Mouse (Mus musculus) intestine, postnatal 0 days (tissue): ENCODE measurements at regions not wholly inside any gene's neighbourhood (a gene's known extent, or its start where the extent isn't known, plus 50 kb on each side); places are given as distances from the start of the nearest gene placed in this dataset.

Source experiments
- ATAC-seq: fragments of 200-750 bp; cut with Nextera tagmentation; 2 replicates; pipeline ENCODE4 v1.8.0; 2017; ENCODE audit warnings: mild to moderate bottlenecking, moderate TSS enrichment, moderate library complexity
- H3K27ac ChIP-seq: fragments of 300-500 bp; sonication (generic); 2 replicates; pipeline ENCODE4 v1.5.1; 2014; ENCODE audit warnings: mild to moderate bottlenecking, low read depth, low read length, moderate library complexity
- H3K27me3 ChIP-seq: fragments of 300-500 bp; sonication (generic); replicated peaks from 2 replicates; pipeline ENCODE4 v1.6.1; 2014; ENCODE audit warnings: low read length, mixed read lengths; ENCODE audit not compliant: control insufficient read depth, insufficient read depth
- H3K36me3 ChIP-seq: fragments of 300-500 bp; sonication (generic); 2 replicates; pipeline ENCODE4 v1.6.1; 2014; ENCODE audit warnings: mild to moderate bottlenecking, moderate library complexity; ENCODE audit not compliant: control insufficient read depth, insufficient read depth
- H3K4me1 ChIP-seq: fragments of 300-500 bp; sonication (generic); replicated peaks from 2 replicates; pipeline ENCODE4 v1.6.1; 2014; ENCODE audit warnings: antibody characterized with exemption, low read length, mixed read lengths; ENCODE audit not compliant: control insufficient read depth, insufficient read depth
- H3K4me2 ChIP-seq: fragments of 300-500 bp; sonication (generic); replicated peaks from 2 replicates; pipeline ENCODE4 v1.6.1; 2014; ENCODE audit warnings: low read depth, mild to moderate bottlenecking, moderate library complexity
- H3K4me3 ChIP-seq: fragments of 300-500 bp; sonication (generic); 2 replicates; pipeline ENCODE4 v1.5.1; 2014; ENCODE audit warnings: low read depth, low read length
- H3K9ac ChIP-seq: fragments of 300-500 bp; sonication (generic); 2 replicates; pipeline ENCODE4 v1.6.1; 2014; ENCODE audit warnings: mild to moderate bottlenecking, low read depth, low read length
- H3K9me3 ChIP-seq: fragments of 300-500 bp; sonication (generic); 2 replicates; pipeline ENCODE4 v1.6.1; 2016; ENCODE audit warnings: mixed run types; ENCODE audit not compliant: control insufficient read depth
- CTCF ChIP-seq: sonication (generic); IDR thresholded peaks from 2 replicates; pipeline ENCODE4 v1.5.1; 2016; ENCODE audit warnings: low read depth, mild to moderate bottlenecking, control low read depth, antibody characterized with exemption, moderate library complexity
- WGBS: fragments of 180-500 bp; shearing (Covaris S2); extraction: QIAGEN DNeasy Blood & Tissue Kit; methylation state at CpG from one replicate; pipeline ENCODE4 v1.1.7; 2014; 5-methylcytosine and 5-hydroxymethylcytosine counted together

DNA sequence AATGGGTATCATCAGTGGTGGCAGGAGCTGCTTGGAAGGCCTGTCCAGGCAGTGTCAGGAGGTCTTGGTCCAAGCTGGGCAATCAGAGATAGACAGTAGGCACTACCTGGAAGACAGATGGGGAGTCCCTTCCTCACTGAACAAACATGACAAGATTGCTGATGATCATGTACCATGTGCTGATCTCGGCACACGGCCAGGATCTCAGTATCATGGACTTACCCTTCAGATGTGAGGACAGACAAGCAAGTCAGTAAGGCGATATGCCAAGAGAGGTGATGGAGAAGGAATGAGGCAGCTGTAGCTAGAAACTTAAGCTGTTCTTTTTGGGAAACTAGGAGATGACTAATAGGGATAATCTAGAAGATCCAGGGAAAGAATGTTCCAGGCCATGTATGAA is 238.2 kb downstream of the Rybp start:
- H3K27ac ChIP-seq = no peak overlapping the region
- H3K36me3 ChIP-seq = no peaks in the 10 kb centered on the region
- no peak for ATAC-seq
- peaks cover 3% of the 10 kb centered on the region; the same call in 1 of the 2 replicates for H3K4me1 ChIP-seq
- 89% methylated on average over 3 of the region's 3 CpGs for WGBS
- no peaks in the 10 kb centered on the region for H3K27me3 ChIP-seq
- TF ChIP-seq CTCF = no peak
- H3K4me3 ChIP-seq = no peak overlapping the region
- no peaks in the 10 kb centered on the region for H3K9me3 ChIP-seq
- H3K4me2 ChIP-seq = no peak overlapping the region
- H3K9ac ChIP-seq = no peak overlapping the region

DNA sequence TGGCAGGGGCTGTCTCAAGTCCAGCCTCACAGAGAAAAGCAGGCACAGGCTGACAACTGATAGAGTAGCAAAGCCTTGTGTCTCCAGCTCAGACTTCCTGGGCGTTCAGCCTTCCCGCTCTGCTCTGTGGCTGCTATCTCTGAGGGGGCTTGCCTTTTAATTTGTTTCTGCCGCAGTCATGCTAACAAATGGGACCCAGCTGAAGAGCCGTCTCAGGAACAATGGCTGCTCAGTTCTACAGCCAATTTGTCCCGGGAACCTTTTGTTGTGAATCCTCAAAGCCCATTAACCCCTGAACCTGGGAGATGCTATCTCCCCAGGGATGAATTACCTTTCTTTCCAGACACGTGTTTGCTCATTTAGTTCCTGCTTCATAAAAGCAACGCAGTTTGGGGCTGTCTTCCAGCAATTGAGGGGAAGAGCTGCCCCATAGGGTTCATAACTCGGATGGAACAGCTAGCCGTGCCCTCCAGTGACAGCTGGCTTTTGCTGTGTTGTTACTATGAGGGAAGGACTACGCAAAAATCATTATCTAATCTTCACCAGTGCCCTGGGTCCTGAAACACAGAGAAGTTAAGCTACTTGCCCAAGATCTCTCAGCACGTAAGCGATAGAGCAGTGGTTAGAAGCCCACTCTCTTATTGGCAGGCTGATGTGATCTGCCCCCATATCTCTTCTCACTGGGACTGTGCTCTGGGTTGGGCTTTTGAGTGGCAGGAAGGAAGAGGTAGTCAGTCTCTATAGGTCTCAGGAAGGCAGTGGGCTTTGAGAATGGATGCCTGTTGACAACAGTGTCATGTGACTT is 240.9 kb downstream of the Rybp start:
- Histone ChIP-seq H3K27ac (no peak overlapping the region), H3K36me3 (no peaks in the 10 kb centered on the region), H3K4me3 (no peak overlapping the region), H3K27me3 (no peaks in the 10 kb centered on the region), H3K9me3 (no peaks in the 10 kb centered on the region), H3K4me1 (peaks cover 3% of the 10 kb centered on the region; the same call in 1 of the 2 replicates), H3K4me2 (no peak overlapping the region), H3K9ac (no peak overlapping the region)
- WGBS = 27% methylated on average over 12 of the region's 12 CpGs
- no peak for TF ChIP-seq CTCF
- ATAC-seq = no peak

- Histone ChIP-seq H3K9ac (no peak overlapping the region), H3K27me3 (no peaks in the 10 kb centered on the region), H3K36me3 (no peaks in the 10 kb centered on the region), H3K4me2 (no peak overlapping the region), H3K27ac (no peak overlapping the region), H3K4me1 (peaks cover 3% of the 10 kb centered on the region; the same call in 1 of the 2 replicates), H3K9me3 (no peaks in the 10 kb centered on the region), H3K4me3 (no peak overlapping the region)
- ATAC-seq = no peak
- WGBS = 80% methylated on average over 6 of the region's 6 CpGs
- TF ChIP-seq CTCF = no peak
Observed at GRCm38 (mm10) chr6:100045109-100045508, 242.2 kb downstream of the Rybp start.

DNA sequence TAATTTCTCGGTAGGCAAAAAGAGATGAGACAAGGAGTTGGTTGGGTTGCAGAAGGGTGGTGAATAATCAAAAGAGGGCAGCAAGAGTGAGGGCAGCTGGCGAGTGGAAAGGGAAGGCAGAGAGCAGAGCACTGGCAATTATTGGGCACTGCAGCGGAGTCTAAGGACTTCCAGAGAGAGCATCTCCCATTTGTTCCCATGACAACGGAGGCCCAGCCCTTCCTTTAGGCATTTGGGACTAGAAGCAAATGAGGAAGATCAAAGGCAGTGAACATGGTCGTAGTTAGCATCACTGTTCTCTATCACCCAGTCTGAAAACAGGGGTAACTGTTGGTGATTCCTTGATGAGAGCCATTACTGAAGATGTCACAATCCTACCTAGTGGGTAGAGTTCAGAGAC is 246.1 kb downstream of the Rybp start:
- Histone ChIP-seq H3K27ac (no peak overlapping the region), H3K27me3 (no peaks in the 10 kb centered on the region), H3K9me3 (no peaks in the 10 kb centered on the region), H3K4me1 (no peaks in the 10 kb centered on the region; the same call in 1 of the 2 replicates), H3K9ac (no peak overlapping the region), H3K4me2 (no peak overlapping the region), H3K36me3 (no peaks in the 10 kb centered on the region), H3K4me3 (no peak overlapping the region)
- WGBS = 57% methylated on average over 5 of the region's 5 CpGs
- no peak for ATAC-seq
- TF ChIP-seq CTCF = no peak

- Histone ChIP-seq H3K4me1 (no peaks in the 10 kb centered on the region), H3K36me3 (no peaks in the 10 kb centered on the region), H3K27ac (no peak overlapping the region), H3K9me3 (no peaks in the 10 kb centered on the region), H3K4me3 (no peak overlapping the region), H3K4me2 (no peak overlapping the region), H3K27me3 (no peaks in the 10 kb centered on the region), H3K9ac (no peak overlapping the region)
- no peak for TF ChIP-seq CTCF
- ATAC-seq = no peak
- WGBS = 30% methylated on average over 7 of the region's 7 CpGs
Observed at GRCm38 (mm10) chr6:100040459-100040984, 246.8 kb downstream of the Rybp start.

GRCm38 (mm10) chr6:100032701-100033100 is 254.6 kb downstream of the Rybp start:
- Histone ChIP-seq H3K27me3 (no peaks in the 10 kb centered on the region), H3K4me1 (no peaks in the 10 kb centered on the region), H3K9ac (no peak overlapping the region), H3K27ac (no peak overlapping the region), H3K4me2 (no peak overlapping the region), H3K36me3 (no peaks in the 10 kb centered on the region), H3K9me3 (no peaks in the 10 kb centered on the region), H3K4me3 (no peak overlapping the region)
- no peak for ATAC-seq
- TF ChIP-seq CTCF = no peak
- 75% methylated on average over 10 of the region's 10 CpGs for WGBS
